Mouse (Mus musculus) heart, embryonic 13.5 days (tissue): ENCODE data around the gene Polr2b. TPM values are rescaled to one million over a fixed set of nuclear protein-coding genes. Genes with fewer than 3 reads are reported as not detected.

Experiments used
- ATAC-seq: fragments of 200-750 bp; cut with Nextera tagmentation; 2 replicates; pipeline ENCODE4 v1.8.0; 2017; ENCODE audit warnings: moderate TSS enrichment; ENCODE audit not compliant: insufficient number of reproducible peaks, low FRiP score, low TSS enrichment; ENCODE audit errors: extremely low read depth
- H3K27ac ChIP-seq: fragments of 300-500 bp; sonication (generic); replicated peaks from 2 replicates; pipeline ENCODE4 v1.5.1; 2015; ENCODE audit warnings: moderate library complexity, mild to moderate bottlenecking, inconsistent platforms
- H3K27me3 ChIP-seq: fragments of 300-500 bp; sonication (generic); replicated peaks from 2 replicates; pipeline ENCODE4 v1.6.1; 2015; ENCODE audit warnings: mild to moderate bottlenecking, inconsistent platforms
- H3K36me3 ChIP-seq: fragments of 300-500 bp; sonication (generic); 2 replicates; pipeline ENCODE4 v1.6.1; 2015; ENCODE audit warnings: mild to moderate bottlenecking, inconsistent platforms
- H3K4me1 ChIP-seq: fragments of 300-500 bp; sonication (generic); 2 replicates; pipeline ENCODE4 v1.6.1; 2015; ENCODE audit warnings: inconsistent platforms
- H3K4me2 ChIP-seq: fragments of 300-500 bp; sonication (generic); 2 replicates; pipeline ENCODE4 v1.6.1; 2015; ENCODE audit warnings: inconsistent platforms, mild to moderate bottlenecking, moderate library complexity
- H3K4me3 ChIP-seq: fragments of 300-500 bp; sonication (generic); 2 replicates; pipeline ENCODE4 v1.5.1; 2015; ENCODE audit warnings: moderate library complexity, mild to moderate bottlenecking, inconsistent platforms
- H3K9ac ChIP-seq: fragments of 300-500 bp; sonication (generic); 2 replicates; pipeline ENCODE4 v1.6.1; 2015; ENCODE audit warnings: inconsistent platforms, mild to moderate bottlenecking, moderate library complexity
- H3K9me3 ChIP-seq: fragments of 300-500 bp; sonication (generic); 2 replicates; pipeline ENCODE4 v1.6.1; 2016; ENCODE audit warnings: inconsistent platforms
- WGBS: fragments of 180-500 bp; shearing (Covaris S2); methylation state at CpG from one replicate; pipeline ENCODE4 v1.1.7; 2015; ENCODE audit warnings: mixed read lengths; 5-methylcytosine and 5-hydroxymethylcytosine counted together
- polyA plus RNA-seq: library from polyadenylated mRNA; unstranded; fragments of >200 nt; fragmentation: Nextera tagmentation; extraction: Ambion mirVana; gene quantifications from 2 replicates; pipeline ENCODE4 v1.2.1, GENCODE M21; 2015

The Polr2b gene
- polyA plus RNA-seq, 1 experiment from 2014 or later: 34.6 TPM

DNA sequence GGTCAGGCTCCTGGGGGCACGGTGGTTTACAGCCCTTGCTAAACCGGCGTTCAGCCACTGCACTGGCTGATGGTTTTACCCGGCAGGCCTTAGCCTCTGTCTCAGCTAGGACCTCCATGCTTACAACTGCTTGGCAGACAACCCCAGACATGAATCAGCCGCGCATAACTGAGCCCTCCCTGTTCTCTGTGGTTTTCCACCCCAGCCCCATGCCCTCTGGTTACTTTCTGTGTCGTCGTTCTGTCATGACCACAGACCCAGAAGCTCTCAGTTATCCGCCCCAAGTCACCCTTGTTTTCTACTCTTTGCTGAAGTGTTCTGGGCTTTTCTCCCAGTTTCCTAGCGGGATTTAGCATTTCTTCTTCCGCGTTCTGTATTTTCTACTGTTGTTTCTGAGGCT is 57.7 kb downstream of the Polr2b start:
- Histone ChIP-seq H3K27me3 (no peaks in the 10 kb centered on the region), H3K9me3 (no peaks in the 10 kb centered on the region), H3K4me1 (peaks cover 17% of the 10 kb centered on the region), H3K27ac (peak overlapping the region; percentile 36; the same call in 1 of the 2 replicates), H3K36me3 (no peaks in the 10 kb centered on the region), H3K9ac (no peak overlapping the region), H3K4me3 (no peak overlapping the region), H3K4me2 (no peak overlapping the region)
- ATAC-seq: no peak
- 51% methylated on average over 12 of the region's 12 CpGs for WGBS

DNA sequence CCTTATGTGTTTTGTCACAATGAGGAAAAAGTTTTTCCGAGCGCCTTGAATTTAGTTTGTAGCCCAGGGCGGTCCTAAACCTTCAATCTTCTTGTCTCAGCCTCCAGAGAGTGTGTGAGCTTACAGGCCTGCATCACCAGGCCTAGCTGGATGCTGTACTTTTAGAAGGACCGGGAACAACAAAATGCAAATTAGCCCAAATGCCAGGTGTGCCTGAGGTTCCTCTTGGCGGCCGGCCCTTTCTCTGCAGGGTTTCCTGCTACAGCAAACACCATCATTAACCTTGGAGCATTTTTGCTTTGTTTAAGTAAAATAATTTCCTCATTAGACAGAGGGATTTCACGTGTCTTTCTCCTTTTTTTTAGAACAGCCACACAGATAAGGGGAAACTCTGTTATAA is 58.2 kb downstream of the Polr2b start:
- Histone ChIP-seq H3K27me3 (no peaks in the 10 kb centered on the region), H3K9ac (no peak overlapping the region), H3K4me2 (no peak overlapping the region), H3K4me1 (peaks cover 20% of the 10 kb centered on the region), H3K36me3 (no peaks in the 10 kb centered on the region), H3K27ac (peak overlapping the region; percentile 36; the same call in 1 of the 2 replicates), H3K4me3 (no peak overlapping the region), H3K9me3 (no peaks in the 10 kb centered on the region)
- ATAC-seq: no peak
- 56% methylated on average over 7 of the region's 7 CpGs for WGBS

- ATAC-seq: no peak
Observed at GRCm38 (mm10) chr5:77369394-77369793, 59.4 kb downstream of the Polr2b start.

DNA sequence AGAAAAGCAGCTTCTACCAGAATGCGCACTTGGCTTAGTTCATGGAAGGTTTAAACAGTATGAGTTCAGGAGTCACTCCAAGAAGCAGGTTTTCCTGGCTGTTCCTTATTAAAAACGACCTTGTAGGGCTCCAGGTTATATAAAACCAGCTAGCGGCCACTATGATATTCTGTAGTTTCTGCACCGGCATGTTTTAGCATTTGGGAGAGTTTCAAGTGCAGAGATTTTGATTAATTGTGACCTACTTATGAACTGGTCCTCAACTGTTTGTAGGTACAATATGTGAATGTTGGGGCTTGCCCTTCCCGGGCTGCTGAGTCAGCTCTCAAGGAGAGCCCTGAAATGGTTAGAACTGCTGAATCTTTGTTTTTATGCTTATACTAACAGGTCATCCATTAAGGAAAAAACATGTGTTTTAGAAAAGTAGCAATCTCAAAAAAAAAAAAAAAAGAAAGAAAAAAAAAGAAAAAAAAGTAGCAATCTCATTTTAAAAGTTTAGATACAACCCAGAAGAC is 60.5 kb downstream of the Polr2b start:
- H3K4me1 ChIP-seq: peaks cover 21% of the 10 kb centered on the region
- no peak overlapping the region for H3K9ac ChIP-seq
- H3K27ac ChIP-seq: no peak overlapping the region
- H3K4me3 ChIP-seq: no peak overlapping the region
- no peaks in the 10 kb centered on the region for H3K36me3 ChIP-seq
- no peaks in the 10 kb centered on the region for H3K27me3 ChIP-seq
- 72% methylated on average over 5 of the region's 5 CpGs for WGBS
- H3K4me2 ChIP-seq: no peak overlapping the region
- no peak for ATAC-seq
- no peaks in the 10 kb centered on the region for H3K9me3 ChIP-seq

More at GRCm38 (mm10) chr5:77369394-77369793, 59.4 kb downstream of the Polr2b start:
- Histone ChIP-seq H3K9me3 (no peaks in the 10 kb centered on the region), H3K27me3 (no peaks in the 10 kb centered on the region), H3K36me3 (no peaks in the 10 kb centered on the region), H3K9ac (no peak overlapping the region), H3K4me3 (no peak overlapping the region), H3K4me2 (no peak overlapping the region), H3K4me1 (peaks cover 19% of the 10 kb centered on the region), H3K27ac (no peak overlapping the region)
- 79% methylated on average over 5 of the region's 5 CpGs for WGBS

DNA sequence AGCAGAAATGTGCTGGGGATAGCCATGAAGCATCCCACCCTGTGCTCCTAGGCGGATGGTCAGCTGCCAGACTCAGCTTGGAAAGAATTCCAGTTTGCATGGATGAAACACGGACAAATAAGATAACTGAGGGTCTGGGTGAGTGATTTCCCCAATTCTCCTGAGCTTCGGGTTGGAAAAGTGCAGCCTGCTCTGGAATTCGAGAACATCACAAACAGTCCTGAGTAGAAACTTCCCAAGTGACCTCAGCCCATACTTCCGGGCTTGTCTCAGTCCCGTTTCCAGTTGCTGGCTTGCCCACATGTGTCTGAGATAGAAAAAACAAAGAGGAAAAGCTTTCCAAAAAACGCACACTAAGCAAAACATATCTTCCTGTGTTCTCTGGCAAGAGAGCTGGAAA is 62.3 kb downstream of the Polr2b start:
- no peak overlapping the region for H3K4me3 ChIP-seq
- ATAC-seq: no peak
- no peak overlapping the region for H3K4me2 ChIP-seq
- H3K9me3 ChIP-seq: no peaks in the 10 kb centered on the region
- no peaks in the 10 kb centered on the region for H3K36me3 ChIP-seq
- no peaks in the 10 kb centered on the region for H3K27me3 ChIP-seq
- no peak overlapping the region for H3K9ac ChIP-seq
- H3K27ac ChIP-seq: 0 out of 2 replicates have a peak overlapping the region, but pooled peaks have one; percentile 37
- 52% methylated on average over 7 of the region's 7 CpGs for WGBS
- H3K4me1 ChIP-seq: peaks cover 22% of the 10 kb centered on the region

DNA sequence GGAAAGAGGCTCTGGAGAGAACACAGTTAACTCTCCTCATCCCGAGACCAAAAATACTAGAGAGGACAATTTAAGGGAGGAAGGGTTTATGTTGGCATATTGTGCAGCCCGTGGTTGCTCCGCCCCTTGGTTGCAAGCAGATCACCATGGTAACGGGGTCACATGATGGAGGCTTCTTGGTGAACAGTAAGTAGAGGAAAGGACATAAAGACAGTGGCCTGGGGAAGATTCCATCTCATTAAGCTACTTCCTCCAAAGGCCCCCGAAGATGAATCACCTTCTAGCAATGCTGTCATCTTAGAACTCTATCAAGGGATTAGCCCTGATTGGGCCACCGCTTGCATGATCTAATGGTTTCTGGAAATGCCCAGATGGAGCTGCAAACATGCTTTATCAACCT is 62.8 kb downstream of the Polr2b start:
- ATAC-seq: no peak
- H3K27ac ChIP-seq: peak overlapping the region; percentile 37; the same call in 1 of the 2 replicates
- WGBS: 61% methylated on average over 6 of the region's 6 CpGs

DNA sequence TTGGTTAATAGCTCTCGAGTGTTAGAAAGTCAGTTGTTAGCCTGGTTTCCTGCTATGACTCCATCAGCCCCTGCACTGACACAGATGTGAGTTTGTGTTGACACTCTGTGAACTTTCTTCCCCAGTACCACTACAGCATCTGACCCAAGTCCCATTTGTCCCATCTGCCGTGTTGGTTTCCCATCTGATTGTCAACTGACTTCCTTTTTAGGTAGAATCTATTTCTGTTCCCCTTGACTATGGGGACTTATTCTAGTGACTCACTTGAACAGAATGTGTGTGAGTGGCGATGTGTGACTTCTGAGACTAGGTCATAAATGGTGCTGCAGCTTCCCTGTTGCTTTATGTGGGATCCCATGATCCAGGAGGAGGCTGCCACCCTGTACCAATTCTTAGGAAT is 65.0 kb downstream of the Polr2b start:
- H3K27me3 ChIP-seq: no peaks in the 10 kb centered on the region
- H3K36me3 ChIP-seq: no peaks in the 10 kb centered on the region
- ATAC-seq: no peak
- H3K9me3 ChIP-seq: no peaks in the 10 kb centered on the region
- no peak overlapping the region for H3K4me3 ChIP-seq
- H3K9ac ChIP-seq: no peak overlapping the region
- peaks cover 22% of the 10 kb centered on the region for H3K4me1 ChIP-seq
- WGBS: 26% methylated on average over 3 of the region's 3 CpGs
- no peak overlapping the region for H3K4me2 ChIP-seq
- peak overlapping the region; percentile 70 for H3K27ac ChIP-seq

More for the DNA sequence above, 62.8 kb downstream of the Polr2b start:
- peaks cover 22% of the 10 kb centered on the region for H3K4me1 ChIP-seq
- no peak overlapping the region for H3K4me3 ChIP-seq
- H3K4me2 ChIP-seq: no peak overlapping the region
- H3K27me3 ChIP-seq: no peaks in the 10 kb centered on the region
- no peaks in the 10 kb centered on the region for H3K36me3 ChIP-seq
- no peak overlapping the region for H3K9ac ChIP-seq
- no peaks in the 10 kb centered on the region for H3K9me3 ChIP-seq

- ATAC-seq: no peak
- Histone ChIP-seq H3K9ac (no peak overlapping the region), H3K27ac (peak overlapping the region; percentile 70; the same call in 1 of the 2 replicates), H3K9me3 (no peaks in the 10 kb centered on the region), H3K4me2 (no peak overlapping the region), H3K36me3 (no peaks in the 10 kb centered on the region), H3K27me3 (no peaks in the 10 kb centered on the region), H3K4me1 (peaks cover 22% of the 10 kb centered on the region), H3K4me3 (no peak overlapping the region)
- 62% methylated on average over 4 of the region's 4 CpGs for WGBS
Observed at GRCm38 (mm10) chr5:77375546-77375945, 65.6 kb downstream of the Polr2b start.

GRCm38 (mm10) chr5:77378027-77378426 is 68.1 kb downstream of the Polr2b start:
- H3K27ac ChIP-seq: no peak overlapping the region
- H3K9me3 ChIP-seq: no peaks in the 10 kb centered on the region
- no peak overlapping the region for H3K9ac ChIP-seq
- H3K4me1 ChIP-seq: peaks cover 12% of the 10 kb centered on the region
- H3K4me3 ChIP-seq: no peak overlapping the region
- 85% methylated on average over 3 of the region's 3 CpGs for WGBS
- no peak overlapping the region for H3K4me2 ChIP-seq
- ATAC-seq: no peak
- no peaks in the 10 kb centered on the region for H3K27me3 ChIP-seq
- no peaks in the 10 kb centered on the region for H3K36me3 ChIP-seq

- H3K36me3 ChIP-seq: no peaks in the 10 kb centered on the region
Observed at GRCm38 (mm10) chr5:77379434-77380135, 69.6 kb downstream of the Polr2b start.

GRCm38 (mm10) chr5:77380321-77380901 is 70.5 kb downstream of the Polr2b start:
- H3K9me3 ChIP-seq: no peaks in the 10 kb centered on the region
- H3K27me3 ChIP-seq: no peaks in the 10 kb centered on the region
- H3K4me1 ChIP-seq: peaks cover 12% of the 10 kb centered on the region
- H3K4me2 ChIP-seq: no peak overlapping the region
- no peak overlapping the region for H3K9ac ChIP-seq
- no peak overlapping the region for H3K27ac ChIP-seq
- 79% methylated on average over 17 of the region's 17 CpGs for WGBS
- no peak overlapping the region for H3K4me3 ChIP-seq
- ATAC-seq: no peak
- no peaks in the 10 kb centered on the region for H3K36me3 ChIP-seq

More at GRCm38 (mm10) chr5:77379434-77380135, 69.6 kb downstream of the Polr2b start:
- Histone ChIP-seq H3K4me1 (peaks cover 19% of the 10 kb centered on the region), H3K4me2 (no peak overlapping the region), H3K9ac (no peak overlapping the region), H3K27me3 (no peaks in the 10 kb centered on the region), H3K27ac (no peak overlapping the region), H3K4me3 (no peak overlapping the region), H3K9me3 (no peaks in the 10 kb centered on the region)
- WGBS: 72% methylated on average over 14 of the region's 14 CpGs
- no peak for ATAC-seq
